8 mouse cellular contexts compared by ENCODE assay signal in the genomic region with DNA sequence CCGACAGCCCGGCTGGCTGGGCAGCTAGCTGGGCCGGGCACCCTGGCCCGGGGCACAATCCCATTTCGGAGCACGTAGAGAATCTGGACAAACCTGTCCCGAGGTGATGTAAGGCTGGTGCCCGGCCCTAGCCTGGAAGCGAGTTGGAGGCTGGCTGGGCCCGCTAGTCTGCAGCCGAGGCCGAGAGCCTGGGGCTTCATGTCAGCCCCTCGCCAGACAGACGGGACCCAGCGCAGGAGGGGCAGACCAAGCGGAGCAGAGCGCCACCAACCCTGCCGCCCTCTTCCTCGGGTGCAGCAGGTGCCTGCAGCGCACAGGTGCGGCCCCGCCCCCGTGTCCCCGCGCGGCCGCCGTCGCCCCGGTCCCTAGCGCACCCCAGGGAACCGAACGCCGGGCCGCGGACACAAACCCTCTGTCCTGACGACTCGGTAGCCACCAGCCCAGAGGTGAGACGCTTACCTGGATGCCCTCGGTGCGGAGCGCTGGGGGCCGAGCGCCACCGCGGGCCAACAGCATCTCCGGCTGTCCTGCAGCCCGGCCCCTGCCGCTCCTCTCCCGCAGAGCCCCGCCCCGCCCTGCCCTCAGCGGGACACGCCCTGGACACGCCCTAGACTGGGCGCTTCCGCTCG.
A peak's percentile ranks its signal among the peaks of the same experiment; 100 is the strongest.
DNase-seq lines count a peak whose midpoint lies in the region; ATAC-seq and TF ChIP-seq lines count a peak whose summit lies in the region.

No protein-coding gene starts in this region.

- H3K4me1 ChIP-seq in intestine, postnatal 0 days (replicated peaks; ENCODE audit: control insufficient read depth, insufficient read depth, low read length): no peaks in the 10 kb centered on the region
- peaks cover 23% of the 10 kb centered on the region for H3K4me1 ChIP-seq in midbrain, embryonic 15.5 days

- peak; percentile 35 for DNase-seq in embryo, embryonic 10.5 days (ENCODE audit: low spot score)
- no peak for DNase-seq in embryo, embryonic 9.5 days (ENCODE audit: extremely low spot score)
- DNase-seq in retina, postnatal 1 day: no peak
- no peak for DNase-seq in layer of hippocampus, postnatal 10 days (ENCODE audit: low spot score in 2 of 2)

- no peaks in the 10 kb centered on the region for H3K27me3 ChIP-seq in C2C12 (ENCODE audit: control insufficient read depth, insufficient read depth, insufficient read length)
- H3K27me3 ChIP-seq in intestine, postnatal 0 days (replicated peaks; ENCODE audit: control insufficient read depth, insufficient read depth, low read length): no peaks in the 10 kb centered on the region
- H3K27me3 ChIP-seq in midbrain, embryonic 15.5 days (replicated peaks): no peaks in the 10 kb centered on the region

- peak overlapping the region; percentile 93 for H3K4me2 ChIP-seq in intestine, postnatal 0 days (replicated peaks; ENCODE audit: low read depth)
- peak overlapping the region; percentile 78 for H3K4me2 ChIP-seq in midbrain, embryonic 15.5 days

- H3K27ac ChIP-seq in intestine, postnatal 0 days (ENCODE audit: low read depth, low read length): peak overlapping the region; percentile 70
- peak overlapping the region; percentile 84 for H3K27ac ChIP-seq in midbrain, embryonic 15.5 days

- H3K79me2 ChIP-seq in C2C12 (ENCODE audit: control insufficient read depth, insufficient read depth): peaks cover 8% of the 10 kb centered on the region

- ATAC-seq in erythroblast, adult 5-6 weeks (replicated peaks; ENCODE audit: low FRiP score, poor library complexity, severe bottlenecking): 0 out of 2 replicates have a peak, but pooled peaks have one; percentile 14
- ATAC-seq in intestine, postnatal 0 days: peak; percentile 76
- no peak; the same call in 1 of the 2 replicates for ATAC-seq in midbrain, embryonic 15.5 days (replicated peaks)

- no peaks in the 10 kb centered on the region for H3K79me3 ChIP-seq in C2C12 (ENCODE audit: low read depth)

- no peak for TF ChIP-seq CTCF in C2C12 (IDR thresholded peaks at IDR 0.05; ENCODE audit: control insufficient read depth, insufficient read depth, insufficient read length)
- no peak for TF ChIP-seq CTCF in intestine, postnatal 0 days (IDR thresholded peaks at IDR 0.05; ENCODE audit: low read depth)

- peaks cover 7% of the 10 kb centered on the region for H3K36me3 ChIP-seq in C2C12 (ENCODE audit: control insufficient read depth, insufficient read depth)
- peaks cover 14% of the 10 kb centered on the region for H3K36me3 ChIP-seq in intestine, postnatal 0 days (ENCODE audit: control insufficient read depth, insufficient read depth)
- H3K36me3 ChIP-seq in midbrain, embryonic 15.5 days (replicated peaks): peaks cover under 1% of the 10 kb centered on the region; the same call in 1 of the 2 replicates

- under 1% methylated on average over 52 of the region's 58 CpGs for WGBS in intestine, postnatal 0 days
- WGBS in midbrain, embryonic 15.5 days: under 1% methylated on average over 57 of the region's 58 CpGs

- peak overlapping the region; percentile 66 for H3K9ac ChIP-seq in intestine, postnatal 0 days (ENCODE audit: low read depth, low read length)
- H3K9ac ChIP-seq in midbrain, embryonic 15.5 days: peak overlapping the region; percentile 74

- H3ac ChIP-seq in C2C12 (ENCODE audit: control insufficient read depth, insufficient read length, low read depth): peak overlapping the region; percentile 60

- peak overlapping the region; percentile 55 for H3K4me3 ChIP-seq in C2C12 (ENCODE audit: insufficient read depth, poor library complexity, severe bottlenecking)
- peak overlapping the region; percentile 96 for H3K4me3 ChIP-seq in intestine, postnatal 0 days (ENCODE audit: low read depth, low read length)
- peak overlapping the region; percentile 92 for H3K4me3 ChIP-seq in midbrain, embryonic 15.5 days

- no peaks in the 10 kb centered on the region for H3K9me3 ChIP-seq in intestine, postnatal 0 days (ENCODE audit: control insufficient read depth)
- H3K9me3 ChIP-seq in midbrain, embryonic 15.5 days: no peaks in the 10 kb centered on the region

TF ChIP-seq in C2C12, 6 proteins besides CTCF, POLR2A, EP300 and RAD21:
- no peak for TF ChIP-seq CEBPB (IDR thresholded peaks at IDR 0.05; ENCODE audit: low read depth)
- no peak for TF ChIP-seq MYOD1 (IDR thresholded peaks at IDR 0.05; ENCODE audit: control insufficient read depth, insufficient read length, low read depth)
- TF ChIP-seq USF1 (IDR thresholded peaks at IDR 0.05; ENCODE audit: low read depth): no peak
- no peak for TF ChIP-seq MAX (IDR thresholded peaks at IDR 0.05)
- TF ChIP-seq MYOG (IDR thresholded peaks at IDR 0.05; ENCODE audit: control insufficient read depth, extremely low read depth, insufficient read length): no peak
